ENCODE assay signal across 9 mouse cellular contexts in genomic region chr17:72781786-72782185, GRCm38 (mm10). TPM values are rescaled to one million over a fixed set of nuclear protein-coding genes. Genes with fewer than 3 reads are reported as not detected.
DNase-seq lines count a peak whose midpoint lies in the region; ATAC-seq lines count a peak whose summit lies in the region.
"Had no signal": no experiment of that assay in that cellular context is flagged by ENCODE, and none has a peak within 500 bp of the region (broad histone marks: within the 10 kb centered on the region; RNA-seq: fewer than 3 reads in every experiment).

No protein-coding gene starts in this region.

- H3K36me3 ChIP-seq in forebrain, embryonic 12.5 days (replicated peaks), result no peaks in the 10 kb centered on the region
- no peaks in the 10 kb centered on the region for H3K36me3 ChIP-seq in hindbrain, embryonic 16.5 days (ENCODE audit: control insufficient read depth, insufficient read depth, low read length)
- H3K36me3 ChIP-seq in midbrain, embryonic 15.5 days (replicated peaks), result no peaks in the 10 kb centered on the region
- H3K36me3 ChIP-seq: embryonic facial prominence, embryonic 15.5 days had no signal

- peak; percentile 19 for DNase-seq in ovary, postnatal 10 days (ENCODE audit: low spot score)
- no peak for DNase-seq in ovary, adult 18-20 months (ENCODE audit: low spot score)
- peak; percentile 35 for DNase-seq in c-Kit-positive CD71-negative TER-119-negative erythroid progenitor cells, embryonic 14.5 days (ENCODE audit: low read depth)
- peak; percentile 62 to 67 for DNase-seq in left cerebral cortex, postnatal 10 days (ENCODE audit: extremely low spot score in 1 of 2, low spot score in 2 of 2)
- DNase-seq in spleen, postnatal 36 days (ENCODE audit: low spot score in 2 of 2), result peak; percentile 5 to 26

- intact Hi-C loops in left cerebral cortex, postnatal 10 days (cut with DNase I), result loop anchor here (2.0 to 5.0 kb wide), 4 partner anchors 177 to 1229 kb away; partner anchors contain the start of genes Alk and Spdya

- H3K4me1 ChIP-seq in forebrain, embryonic 12.5 days, result no peaks in the 10 kb centered on the region
- no peaks in the 10 kb centered on the region for H3K4me1 ChIP-seq in hindbrain, embryonic 16.5 days (ENCODE audit: control insufficient read depth, insufficient read depth, low read depth, low read length)
- H3K4me1 ChIP-seq in midbrain, embryonic 15.5 days, result no peaks in the 10 kb centered on the region
- H3K4me1 ChIP-seq: embryonic facial prominence, embryonic 15.5 days had no signal

- no peaks in the 10 kb centered on the region for H3K9me3 ChIP-seq in forebrain, embryonic 12.5 days
- H3K9me3 ChIP-seq in hindbrain, embryonic 16.5 days (ENCODE audit: control insufficient read depth, low read length), result no peaks in the 10 kb centered on the region
- H3K9me3 ChIP-seq in midbrain, embryonic 15.5 days, result no peaks in the 10 kb centered on the region
- H3K9me3 ChIP-seq: embryonic facial prominence, embryonic 15.5 days had no signal

- ATAC-seq in forebrain, embryonic 12.5 days (ENCODE audit: low FRiP score), result peak; percentile 65; the same call in 1 of the 2 replicates
- peak; percentile 83 for ATAC-seq in hindbrain, embryonic 16.5 days
- ATAC-seq in midbrain, embryonic 15.5 days (replicated peaks), result peak; percentile 89

- 24% methylated on average over 6 of the region's 6 CpGs for WGBS in forebrain, embryonic 12.5 days
- 22% methylated on average over 6 of the region's 6 CpGs for WGBS in hindbrain, embryonic 16.5 days
- WGBS in midbrain, embryonic 15.5 days, result 25% methylated on average over 6 of the region's 6 CpGs

- no peaks in the 10 kb centered on the region for H3K27me3 ChIP-seq in forebrain, embryonic 12.5 days
- H3K27me3 ChIP-seq in hindbrain, embryonic 16.5 days (replicated peaks; ENCODE audit: control insufficient read depth, insufficient read depth, low read length), result no peaks in the 10 kb centered on the region
- H3K27me3 ChIP-seq in midbrain, embryonic 15.5 days (replicated peaks), result 0 out of 2 replicates have a peak, but pooled peaks cover 7% of the 10 kb centered on the region
- H3K27me3 ChIP-seq: embryonic facial prominence, embryonic 15.5 days had no signal

- H3K27ac ChIP-seq in forebrain, embryonic 12.5 days, result no peak overlapping the region
- no peak overlapping the region for H3K27ac ChIP-seq in hindbrain, embryonic 16.5 days (ENCODE audit: low read depth, low read length)
- no peak overlapping the region for H3K27ac ChIP-seq in midbrain, embryonic 15.5 days
- H3K27ac ChIP-seq: embryonic facial prominence, embryonic 15.5 days had no signal

- no peak overlapping the region for H3K9ac ChIP-seq in forebrain, embryonic 12.5 days
- no peak overlapping the region for H3K9ac ChIP-seq in hindbrain, embryonic 16.5 days (ENCODE audit: low read depth, low read length)
- H3K9ac ChIP-seq in midbrain, embryonic 15.5 days, result no peak overlapping the region
- H3K9ac ChIP-seq: embryonic facial prominence, embryonic 15.5 days had no signal

- no peak overlapping the region for H3K4me3 ChIP-seq in forebrain, embryonic 12.5 days (replicated peaks)
- no peak overlapping the region for H3K4me3 ChIP-seq in hindbrain, embryonic 16.5 days (ENCODE audit: low read length)
- no peak overlapping the region for H3K4me3 ChIP-seq in midbrain, embryonic 15.5 days
- H3K4me3 ChIP-seq: embryonic facial prominence, embryonic 15.5 days had no signal

- no peak overlapping the region for H3K4me2 ChIP-seq in forebrain, embryonic 12.5 days
- H3K4me2 ChIP-seq in hindbrain, embryonic 16.5 days (ENCODE audit: low read length), result no peak overlapping the region
- H3K4me2 ChIP-seq in midbrain, embryonic 15.5 days, result no peak overlapping the region
- H3K4me2 ChIP-seq: embryonic facial prominence, embryonic 15.5 days had no signal

RNA-seq across cellular contexts. Expression of gene Ypel5, which starts 54.5 kb away (rescaled TPM):
- polyA plus RNA-seq in forebrain, embryonic 12.5 days (2016; fragmentation: Nextera tagmentation; extraction: Ambion mirVana), result 63.1 and 64.6 TPM in 2 replicates
- polyA plus RNA-seq in hindbrain, embryonic 16.5 days (2015; fragmentation: Nextera tagmentation; extraction: Ambion mirVana), result 107 and 108 TPM in 2 replicates
- 10 to 100 TPM; 49.3 to 53.5 TPM for total RNA-seq in left cerebral cortex, postnatal 10 days (2021)
- polyA plus RNA-seq in midbrain, embryonic 15.5 days (2015; fragmentation: Nextera tagmentation; extraction: Ambion mirVana), result 98.3 and 103 TPM in 2 replicates
